Comparison of ENCODE assay signal across 8 mouse cellular contexts in genomic region chr4:107602787-107603186, GRCm38 (mm10).
DNase-seq lines count a peak whose midpoint lies in the region; ATAC-seq and TF ChIP-seq lines count a peak whose summit lies in the region.

No protein-coding gene starts in this region.

- 53% methylated on average over 14 of the region's 14 CpGs for WGBS in kidney, adult 2 months
- 71% methylated on average over 14 of the region's 14 CpGs for WGBS in lung, postnatal 0 days

- intact Hi-C loops in heart, postnatal 10 days (cut with DNase I): no loop called here
- intact Hi-C loops in heart, postnatal 25 days (cut with DNase I): no loop called here

- no peaks in the 10 kb centered on the region for H3K27me3 ChIP-seq in kidney, adult 2 months (replicated peaks; ENCODE audit: control insufficient read depth, insufficient read depth, low read length)
- no peaks in the 10 kb centered on the region for H3K27me3 ChIP-seq in lung, postnatal 0 days (replicated peaks; ENCODE audit: insufficient read depth, low read length)

- no peaks in the 10 kb centered on the region for H3K36me3 ChIP-seq in kidney, adult 2 months (ENCODE audit: control insufficient read depth, insufficient read depth, low read length)
- H3K36me3 ChIP-seq in lung, postnatal 0 days (ENCODE audit: insufficient read depth, low read length): no peaks in the 10 kb centered on the region

- H3K4me2 ChIP-seq in lung, postnatal 0 days (replicated peaks; ENCODE audit: low read depth, low read length): no peak overlapping the region

- H3K27ac ChIP-seq in kidney, adult 2 months (ENCODE audit: insufficient read depth, low read depth, low read length): no peak overlapping the region
- H3K27ac ChIP-seq in lung, postnatal 0 days (ENCODE audit: low read length): no peak overlapping the region

- no peak overlapping the region for H3K9ac ChIP-seq in lung, postnatal 0 days (replicated peaks; ENCODE audit: low read depth)

- H3K4me3 ChIP-seq in kidney, adult 2 months (ENCODE audit: insufficient read depth, low read depth, low read length): no peak overlapping the region
- H3K4me3 ChIP-seq in lung, postnatal 0 days (ENCODE audit: low read depth, low read length): no peak overlapping the region

- no peaks in the 10 kb centered on the region for H3K9me3 ChIP-seq in lung, postnatal 0 days (ENCODE audit: low read length)

- no peak for TF ChIP-seq EP300 in lung, postnatal 0 days (IDR thresholded peaks at IDR 0.05)

- TF ChIP-seq POLR2A in kidney, adult 2 months (IDR thresholded peaks at IDR 0.05; ENCODE audit: low read depth, low read length): no peak

- DNase-seq in heart, postnatal 10 days: peak; percentile 19 to 23
- DNase-seq in heart, postnatal 25 days (ENCODE audit: low spot score): no peak
- peak; percentile 17 for DNase-seq in thymus, postnatal 4 days
- DNase-seq in thymus, postnatal 0 days (ENCODE audit: low spot score): no peak
- peak; percentile 48 for DNase-seq in kidney, adult 2 months
- DNase-seq in lung, postnatal 0 days (ENCODE audit: low spot score): no peak
- DNase-seq in thymus, postnatal 25 days: no peak

- ATAC-seq in lung, postnatal 0 days: no peak; the same call in 1 of the 2 replicates
- ATAC-seq in megakaryocyte progenitor cell, adult 5-6 weeks (replicated peaks; ENCODE audit: poor library complexity): no peak

- H3K4me1 ChIP-seq in kidney, adult 2 months (ENCODE audit: control insufficient read depth, insufficient read depth, low read length): no peaks in the 10 kb centered on the region
- 0 out of 2 replicates have a peak, but pooled peaks cover 3% of the 10 kb centered on the region for H3K4me1 ChIP-seq in lung, postnatal 0 days (ENCODE audit: insufficient read depth, low read depth, low read length)

- peak; percentile 39; the same call in 1 of the 2 replicates for TF ChIP-seq CTCF in kidney, adult 2 months (conservative IDR thresholded peaks at IDR 0.05; ENCODE audit: insufficient read depth, insufficient read length, low read depth, low read length)
- peak; percentile 34; the same call in 1 of the 2 replicates for TF ChIP-seq CTCF in lung, postnatal 0 days (IDR thresholded peaks at IDR 0.05)

Comparison
In these comparisons a context has a peak if more than half of its experiments do, and no peak if none do; other contexts are left out.
1. DNase-seq: peak in heart, postnatal 10 days (2 of 2), thymus, postnatal 4 days (single experiment) and kidney, adult 2 months (single experiment); none in heart, postnatal 25 days (single experiment), thymus, postnatal 0 days (single experiment), lung, postnatal 0 days (single experiment) and thymus, postnatal 25 days (single experiment).